In genomic region chr14:32738586-32738985, GRCm38 (mm10) we compare ENCODE assay signal across 31 mouse cellular contexts. TPM values are rescaled to one million over a fixed set of nuclear protein-coding genes. Genes with fewer than 3 reads are reported as not detected.
DNase-seq lines count a peak whose midpoint lies in the region; ATAC-seq and TF ChIP-seq lines count a peak whose summit lies in the region.
"Had no signal": no experiment of that assay in that cellular context is flagged by ENCODE, and none has a peak within 500 bp of the region (broad histone marks: within the 10 kb centered on the region; RNA-seq: fewer than 3 reads in every experiment).

No protein-coding gene starts in this region.

- no peak for TF ChIP-seq EP300 in heart, adult 2 months (IDR thresholded peaks at IDR 0.05; ENCODE audit: insufficient read depth, low read depth, low read length)

- no peaks in the 10 kb centered on the region for H3K79me2 ChIP-seq in heart, adult 2 months (replicated peaks; ENCODE audit: control insufficient read depth, insufficient read depth, low read length)

- no peak overlapping the region for H3K9ac ChIP-seq in heart, adult 2 months (ENCODE audit: low read depth, low read length)
- no peak overlapping the region for H3K9ac ChIP-seq in heart, embryonic 12.5 days
- H3K9ac ChIP-seq: forebrain, embryonic 15.5 days; hindbrain, embryonic 15.5 days; liver, embryonic 14.5 days; lung, embryonic 14.5 days; neural tube, embryonic 12.5 days had no signal

- peak; percentile 10 for DNase-seq in adrenal gland, postnatal 10 days
- DNase-seq in adrenal gland, adult (ENCODE audit: inconsistent age in 2 of 2, low spot score in 1 of 2), result no peak
- peak; percentile 36 to 63 for DNase-seq in heart, adult 2 months
- peak; percentile 57 to 68 for DNase-seq in heart, adult 9 months (ENCODE audit: low spot score in 2 of 2)
- DNase-seq in heart, postnatal 4 days, result peak; percentile 15
- no peak for DNase-seq in ovary, postnatal 14 days (ENCODE audit: low spot score)
- DNase-seq: adrenal gland, postnatal 14 days; cerebellum, adult 11 months; cerebellum, postnatal 14 days; kidney, adult 11 months; kidney, postnatal 14 days; layer of hippocampus, adult 9-11 months; liver; lung, embryonic 14.5 days; lung, postnatal 14 days; thymus, postnatal 14 days had no signal

- H3K9me3 ChIP-seq in heart, embryonic 12.5 days (replicated peaks), result peaks cover 12% of the 10 kb centered on the region
- H3K9me3 ChIP-seq: forebrain, embryonic 15.5 days had no signal

- no peak for TF ChIP-seq CTCF in heart, adult 2 months (IDR thresholded peaks at IDR 0.05)

- H3K4me3 ChIP-seq in heart, adult 2 months, result no peak overlapping the region
- no peak overlapping the region for H3K4me3 ChIP-seq in heart, embryonic 12.5 days
- H3K4me3 ChIP-seq: forebrain, embryonic 15.5 days; hindbrain, embryonic 10.5 days; hindbrain, embryonic 15.5 days; midbrain, embryonic 10.5 days; myocyte; neural tube, embryonic 12.5 days had no signal

- no peaks in the 10 kb centered on the region for H3K36me3 ChIP-seq in heart, adult 2 months (ENCODE audit: control insufficient read depth, insufficient read depth, low read length)
- H3K36me3 ChIP-seq in heart, embryonic 12.5 days, result no peaks in the 10 kb centered on the region
- H3K36me3 ChIP-seq: forebrain, embryonic 15.5 days; G1E; hindbrain, embryonic 10.5 days; hindbrain, embryonic 15.5 days; midbrain, embryonic 10.5 days; neural tube, embryonic 12.5 days had no signal

- no peak overlapping the region for H3K27ac ChIP-seq in heart, adult 2 months
- H3K27ac ChIP-seq in heart, embryonic 12.5 days (ENCODE audit: poor library complexity, severe bottlenecking), result no peak overlapping the region
- H3K27ac ChIP-seq: forebrain, embryonic 15.5 days; hindbrain, embryonic 10.5 days; hindbrain, embryonic 15.5 days; liver, embryonic 14.5 days; midbrain, embryonic 10.5 days; neural tube, embryonic 12.5 days had no signal

- H3K4me1 ChIP-seq in heart, adult 2 months (ENCODE audit: control insufficient read depth, insufficient read depth, low read length), result no peaks in the 10 kb centered on the region
- 0 out of 2 replicates have a peak, but pooled peaks cover 5% of the 10 kb centered on the region for H3K4me1 ChIP-seq in heart, embryonic 12.5 days (replicated peaks)
- H3K4me1 ChIP-seq: forebrain, embryonic 15.5 days; hindbrain, embryonic 10.5 days; hindbrain, embryonic 15.5 days; midbrain, embryonic 10.5 days; neural tube, embryonic 12.5 days had no signal

- intact Hi-C loops in heart, adult 2 months (cut with DNase I), result no loop called here

- no peak for ATAC-seq in heart, embryonic 12.5 days (ENCODE audit: insufficient number of reproducible peaks, low FRiP score)
- ATAC-seq in monocyte, adult 5-6 weeks (replicated peaks; ENCODE audit: insufficient number of reproducible peaks, low FRiP score, low TSS enrichment, poor library complexity, severe bottlenecking), result no peak
- ATAC-seq: forebrain, embryonic 15.5 days; inflammation-experienced regulatory T-cells, adult 6 months; midbrain, embryonic 16.5 days had no signal

- no peak overlapping the region for H3K4me2 ChIP-seq in heart, embryonic 12.5 days
- H3K4me2 ChIP-seq: forebrain, embryonic 15.5 days; hindbrain, embryonic 15.5 days; lung, embryonic 14.5 days; neural tube, embryonic 12.5 days had no signal

- no peak for TF ChIP-seq POLR2A in heart, adult 2 months (IDR thresholded peaks at IDR 0.05; ENCODE audit: insufficient read depth, low read depth, low read length)

- WGBS in heart, adult 2 months, result 73% methylated on average over 5 of the region's 5 CpGs
- WGBS in heart, embryonic 12.5 days, result 89% methylated on average over 5 of the region's 5 CpGs

- H3K27me3 ChIP-seq in heart, adult 2 months (ENCODE audit: control insufficient read depth, insufficient read depth, low read length), result no peaks in the 10 kb centered on the region
- no peaks in the 10 kb centered on the region for H3K27me3 ChIP-seq in heart, embryonic 12.5 days (replicated peaks)
- H3K27me3 ChIP-seq: forebrain, embryonic 15.5 days; hindbrain, embryonic 15.5 days; neural tube, embryonic 12.5 days had no signal

RNA-seq across cellular contexts. Expression of gene Tmem273, which starts 47.2 kb away (rescaled TPM):
- total RNA-seq in adrenal gland, postnatal 10 days (2021), result 1 to 10 TPM; 1.7 to 2.2 TPM
- under 1 TPM; 0.50 to 0.86 TPM for total RNA-seq in heart, adult 2 months (2021)
- polyA plus RNA-seq in heart, adult 2 months (2012; rRNA removed), result 1.1 and 1.3 TPM in 2 replicates
- polyA plus RNA-seq in heart, embryonic 12.5 days (2016; fragmentation: Nextera tagmentation; extraction: Ambion mirVana), result 0.21 and 0.92 TPM in 2 replicates
- total RNA-seq in heart, postnatal 4 days (2021), result under 1 TPM in 1 of 2 experiments, not detected in 1; 0.57 TPM
- 1.5 to 3.5 TPM in 2 of 3 replicates, not detected in the other for total RNA-seq in monocyte, adult 5-6 weeks (2017)
- total RNA-seq: G1E had no signal
- polyA plus RNA-seq: G1E; testis, adult 2 months had no signal

RNA-seq across cellular contexts. Expression of gene 3425401B19Rik, which starts 53.5 kb away (rescaled TPM):
- total RNA-seq in adrenal gland, postnatal 10 days (2021), result 10 to 100 TPM in 1 of 2 experiments, 1 to 10 TPM in 1; 5.6 to 19.6 TPM
- total RNA-seq in heart, adult 2 months (2021), result 100 to 1,000 TPM in 1 of 2 experiments, 10 to 100 TPM in 1; 87.3 to 136 TPM
- 36.3 and 45.6 TPM in 2 replicates for polyA plus RNA-seq in heart, adult 2 months (2012; rRNA removed)
- 15.9 and 16.3 TPM in 2 replicates for polyA plus RNA-seq in heart, embryonic 12.5 days (2016; fragmentation: Nextera tagmentation; extraction: Ambion mirVana)
- total RNA-seq in heart, postnatal 4 days (2021), result 10 to 100 TPM; 39.4 to 39.5 TPM
- total RNA-seq in monocyte, adult 5-6 weeks (2017), result 0.11 TPM in 1 of 3 replicates, not detected in the others
- total RNA-seq: megakaryocyte progenitor cell, adult 5-6 weeks had no signal
- polyA plus RNA-seq: embryonic facial prominence, embryonic 11.5 days; forebrain, embryonic 15.5 days; G1E; liver, embryonic 14.5 days; midbrain, embryonic 16.5 days had no signal

Comparison
In these comparisons a context has a peak if more than half of its experiments do, and no peak if none do; other contexts are left out.
1. DNase-seq: peak in adrenal gland, postnatal 10 days (single experiment), heart, adult 2 months (2 of 2), heart, adult 9 months (2 of 2) and heart, postnatal 4 days (single experiment); none in adrenal gland, adult (0 of 2) and ovary, postnatal 14 days (single experiment).